Mouse (Mus musculus) right cerebral cortex, adult 18-20 months (tissue): ENCODE data around the gene March10.

Experiments
- DNase-seq: peaks from one replicate; pipeline ENCODE4 v3.0.0; 2022; ENCODE audit warnings: mixed read lengths

The March10 gene

GRCm38 (mm10) chr11:105456497-105456907, at the start of gene March10:
Gene March10 (minus strand): TSS chr11:105456735.
- DNase-seq, result peak; percentile 82

- no peak for DNase-seq
These were observed 49.8 kb upstream of the March10 start for GRCm38 (mm10) chr11:105506322-105506721.

GRCm38 (mm10) chr11:105505038-105505437, 48.5 kb upstream of the March10 start:
- DNase-seq, result no peak

DNA sequence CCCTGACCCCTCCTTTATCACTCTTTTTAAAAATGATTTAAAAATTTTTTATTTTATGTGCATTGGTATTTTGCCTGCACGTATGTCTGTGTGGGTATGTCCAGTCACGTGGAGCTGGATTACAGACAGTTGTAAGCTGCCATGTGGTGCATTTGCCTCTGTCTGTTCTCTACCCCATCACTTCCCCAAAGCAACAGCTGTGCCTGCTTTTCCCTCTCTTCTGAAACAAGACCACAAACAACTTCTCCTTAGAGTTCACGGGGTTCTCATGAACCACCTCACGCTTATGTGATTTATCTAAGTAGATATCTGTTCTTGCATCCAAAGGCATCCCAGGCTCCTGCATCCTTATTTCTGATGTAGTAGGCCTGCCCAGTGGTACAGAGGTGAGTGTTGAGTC, 45.8 kb upstream of the March10 start:
- no peak for DNase-seq

DNA sequence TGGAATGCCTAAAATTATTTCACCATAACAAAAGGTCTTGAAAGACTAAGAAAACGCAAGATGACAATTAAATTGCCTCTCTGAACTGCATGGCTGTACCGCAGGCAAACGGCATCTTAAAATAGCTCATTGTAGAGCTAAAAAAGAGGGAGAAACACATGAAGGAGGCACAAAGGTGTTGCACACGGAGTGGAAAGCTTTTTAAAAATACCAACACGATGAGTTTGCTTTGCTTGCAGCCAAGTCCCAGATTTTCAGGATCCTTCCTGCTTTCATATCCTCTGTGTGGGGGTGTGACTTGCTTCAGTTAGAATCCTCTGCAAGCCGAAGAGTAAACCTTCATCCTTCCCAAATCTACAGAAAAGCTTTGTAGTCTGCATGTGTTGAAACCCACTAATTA, 41.0 kb upstream of the March10 start:
- DNase-seq, result peak; percentile 74

DNA sequence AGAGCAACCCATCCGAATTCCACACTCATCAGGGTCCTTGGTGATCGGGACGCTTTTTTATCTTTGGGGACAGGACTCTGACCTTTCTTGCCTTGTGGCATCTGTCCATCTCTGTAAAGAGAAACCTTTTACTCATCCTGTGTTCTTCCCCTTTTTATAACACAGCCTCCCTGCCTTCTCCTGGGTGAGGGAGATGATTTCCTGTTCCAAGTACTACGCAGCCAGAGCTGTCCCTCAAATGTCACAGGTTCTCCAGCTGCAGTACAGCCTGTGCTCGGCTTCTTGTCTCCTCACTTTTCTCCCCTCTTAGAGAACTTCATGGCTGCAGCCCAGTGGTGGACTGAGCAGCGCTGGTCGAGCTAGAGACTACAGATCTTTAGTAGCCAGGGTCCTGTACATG, 40.1 kb upstream of the March10 start:
- DNase-seq, result no peak

DNA sequence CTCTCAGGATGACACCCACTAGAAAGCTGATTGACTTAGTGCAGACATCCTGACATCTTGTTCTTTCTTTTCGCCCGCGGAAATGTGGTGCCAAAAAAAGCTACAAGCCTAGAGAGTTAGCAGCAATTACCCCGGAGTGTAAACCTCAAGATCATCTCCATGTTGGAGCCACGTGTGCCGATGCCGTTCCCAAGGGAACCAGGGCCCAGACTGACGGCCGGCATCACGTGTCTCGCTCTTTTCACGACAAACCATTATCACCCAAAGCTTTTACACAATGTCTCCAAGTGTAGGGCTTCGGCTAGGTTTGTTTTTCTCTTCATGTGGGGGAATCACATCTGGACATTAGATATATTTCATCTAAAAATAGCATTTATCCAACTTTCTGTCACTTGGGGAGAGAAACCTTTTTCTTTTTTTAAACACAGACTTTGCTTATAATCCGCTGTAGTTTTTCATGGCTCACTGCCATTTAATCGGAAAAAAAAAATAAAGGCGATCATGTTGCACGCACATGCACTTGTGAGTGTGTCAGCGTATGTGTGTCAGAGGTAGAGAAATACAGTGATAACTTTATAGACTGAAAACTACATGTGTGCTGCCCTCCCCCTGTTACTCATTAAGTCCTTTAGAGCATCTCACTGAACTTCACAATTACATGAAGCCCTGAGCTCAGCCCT, 39.2 kb upstream of the March10 start:
- DNase-seq, result peak; percentile 48

GRCm38 (mm10) chr11:105494786-105495369, 38.3 kb upstream of the March10 start:
- no peak for DNase-seq

GRCm38 (mm10) chr11:105492392-105492791, 35.9 kb upstream of the March10 start:
- no peak for DNase-seq

GRCm38 (mm10) chr11:105490971-105491370, 34.4 kb upstream of the March10 start:
- no peak for DNase-seq

DNA sequence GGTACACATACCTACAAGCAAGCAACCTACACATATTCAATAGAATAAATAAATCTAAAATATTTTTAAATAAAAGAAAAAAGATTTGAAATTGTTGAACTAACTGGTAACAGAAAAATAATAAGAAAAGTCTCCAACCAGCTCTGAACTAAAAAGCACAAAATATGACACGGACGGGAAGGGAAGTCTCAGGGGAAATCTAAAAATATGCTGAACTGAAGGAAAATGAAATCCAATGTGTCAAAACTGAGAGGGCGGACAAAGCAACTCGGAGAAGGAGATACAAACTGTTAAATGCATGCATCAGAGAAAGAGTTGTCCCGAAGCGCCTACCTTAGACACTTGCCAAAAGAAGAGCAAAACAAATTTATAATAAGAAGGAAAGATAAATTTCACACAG, 28.9 kb upstream of the March10 start:
- no peak for DNase-seq

- no peak for DNase-seq
These were observed 28.5 kb upstream of the March10 start for GRCm38 (mm10) chr11:105484993-105485392.

GRCm38 (mm10) chr11:105482747-105483146, 26.2 kb upstream of the March10 start:
- DNase-seq, result no peak

GRCm38 (mm10) chr11:105474746-105475145, 18.2 kb upstream of the March10 start:
- no peak for DNase-seq

DNA sequence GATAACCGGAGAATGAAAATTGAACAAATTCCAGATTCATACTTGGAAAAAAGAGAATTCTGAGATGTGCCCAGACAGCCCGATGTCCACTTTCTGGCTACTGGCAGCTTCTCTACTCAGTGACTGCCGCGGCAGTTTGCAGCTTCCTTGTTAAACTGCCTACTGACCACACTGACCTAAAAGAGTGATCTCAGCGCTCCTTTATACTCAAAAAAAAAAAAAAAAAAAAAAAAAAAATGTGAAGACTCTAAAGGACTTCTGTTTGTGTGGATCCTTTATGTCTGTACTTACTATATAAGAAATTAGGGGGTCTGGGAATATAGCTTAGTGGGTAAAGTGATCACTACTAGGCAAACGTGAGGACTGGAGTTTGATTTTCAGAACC, 17.8 kb upstream of the March10 start:
- no peak for DNase-seq

DNA sequence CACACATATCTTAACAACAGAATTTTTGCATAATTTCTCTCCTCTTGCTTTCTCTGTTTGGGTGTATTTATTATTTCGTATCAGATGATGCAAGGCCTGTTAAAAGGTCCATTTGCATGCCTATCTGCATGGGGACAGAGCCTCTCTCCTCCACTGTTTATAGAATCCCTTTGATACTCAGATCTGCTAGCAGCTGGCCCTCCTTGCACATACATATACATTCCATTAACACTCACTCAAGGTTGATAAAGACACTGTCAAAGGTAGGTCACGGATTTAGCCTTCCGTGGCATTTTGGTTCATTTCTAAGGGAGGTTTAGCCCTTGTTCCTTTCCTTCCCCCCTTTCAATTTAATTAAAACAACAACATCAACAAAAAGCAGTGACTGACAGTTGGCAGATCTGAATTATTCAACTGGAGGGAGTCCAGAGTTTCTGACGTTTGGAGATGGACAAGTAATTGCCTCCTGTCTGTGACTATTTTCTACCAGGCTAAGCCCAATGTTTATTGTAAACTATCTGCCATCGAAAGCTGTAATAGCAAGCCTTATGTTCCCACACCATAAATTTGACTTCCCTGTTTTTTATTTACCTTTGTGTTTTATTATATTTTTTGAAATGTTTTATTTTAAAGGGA, 17.3 kb upstream of the March10 start:
- no peak for DNase-seq

DNA sequence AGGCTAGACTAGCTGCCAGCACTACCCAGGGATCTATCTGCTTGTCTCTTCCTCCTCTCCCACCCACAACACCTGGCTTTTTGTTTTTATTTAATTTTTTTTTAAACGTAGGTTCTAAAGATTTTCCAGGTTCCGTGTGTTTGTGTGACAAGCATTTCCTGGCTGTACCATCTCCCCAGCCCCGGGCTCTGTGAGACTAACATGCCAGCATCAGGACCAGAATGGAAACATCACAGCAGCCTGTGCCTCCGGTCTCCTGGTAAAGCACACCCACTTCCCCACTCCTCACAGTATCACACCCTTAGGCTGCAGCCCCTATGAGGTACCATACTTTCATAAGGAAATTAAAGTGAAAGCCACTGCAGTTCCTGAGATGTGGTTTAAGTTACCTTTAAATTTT, 16.1 kb upstream of the March10 start:
- no peak for DNase-seq

DNA sequence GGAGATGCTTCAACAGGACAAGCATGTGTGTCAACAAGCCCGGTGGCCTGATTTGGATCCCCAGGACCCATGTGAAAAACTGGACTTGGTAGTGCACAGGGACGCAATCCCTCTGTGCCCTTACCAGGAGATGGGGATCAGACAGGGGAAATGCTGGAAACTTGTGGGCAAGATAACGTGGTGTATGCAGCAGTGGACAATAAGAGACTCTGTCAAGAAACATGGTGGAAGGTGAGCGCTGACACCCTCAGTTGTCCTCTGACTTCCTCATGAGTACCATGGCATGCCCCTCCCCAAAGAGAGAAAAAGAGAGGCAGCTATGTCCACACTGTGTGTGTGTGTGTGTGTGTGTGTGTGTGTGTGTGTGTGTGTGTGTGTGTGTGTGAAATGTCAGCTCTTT, 14.4 kb upstream of the March10 start:
- no peak for DNase-seq

DNA sequence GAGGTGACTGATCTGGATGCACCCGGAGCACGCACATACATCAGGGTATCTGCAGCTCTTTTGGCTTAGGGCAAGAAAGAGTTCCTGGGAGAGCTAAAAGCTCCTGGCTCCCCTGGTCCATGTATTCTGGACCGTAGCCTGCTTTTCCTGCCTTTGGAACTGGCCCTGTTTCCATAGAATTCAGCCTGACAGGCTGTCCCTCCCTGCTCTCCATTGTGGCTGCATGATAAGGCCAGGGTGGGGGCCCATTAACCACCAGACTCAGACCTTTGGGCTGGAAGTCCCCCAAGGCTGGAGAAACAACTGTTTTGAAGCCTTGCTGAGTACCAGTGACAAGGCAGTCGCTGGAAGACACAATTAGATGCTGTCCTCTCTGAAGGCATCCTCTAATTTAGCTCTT, 13.0 kb upstream of the March10 start:
- no peak for DNase-seq

- DNase-seq, result no peak
These were observed 12.6 kb upstream of the March10 start for GRCm38 (mm10) chr11:105469091-105469507.

DNA sequence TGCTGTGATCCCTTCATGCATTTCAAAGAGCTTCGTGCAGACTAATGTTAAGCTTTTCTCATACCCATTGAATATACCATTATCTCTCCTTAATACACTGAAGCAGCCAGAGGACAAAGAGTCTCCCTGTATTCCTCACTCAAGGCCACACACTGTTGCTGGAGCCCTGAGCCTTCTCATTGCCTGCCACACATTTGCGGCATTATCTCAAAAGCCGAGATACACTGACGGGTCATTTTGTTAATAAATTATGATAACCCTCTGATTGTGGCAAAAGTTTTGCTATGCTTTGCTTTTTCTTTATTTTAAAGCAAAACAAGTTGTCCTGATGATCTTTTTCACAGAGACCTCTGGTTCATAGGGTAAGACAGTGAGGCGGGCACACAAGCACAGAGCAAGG, 11.9 kb upstream of the March10 start:
- DNase-seq, result no peak

GRCm38 (mm10) chr11:105467816-105468215, 11.3 kb upstream of the March10 start:
- DNase-seq, result no peak

GRCm38 (mm10) chr11:105467266-105467665, 10.7 kb upstream of the March10 start:
- DNase-seq, result no peak

DNA sequence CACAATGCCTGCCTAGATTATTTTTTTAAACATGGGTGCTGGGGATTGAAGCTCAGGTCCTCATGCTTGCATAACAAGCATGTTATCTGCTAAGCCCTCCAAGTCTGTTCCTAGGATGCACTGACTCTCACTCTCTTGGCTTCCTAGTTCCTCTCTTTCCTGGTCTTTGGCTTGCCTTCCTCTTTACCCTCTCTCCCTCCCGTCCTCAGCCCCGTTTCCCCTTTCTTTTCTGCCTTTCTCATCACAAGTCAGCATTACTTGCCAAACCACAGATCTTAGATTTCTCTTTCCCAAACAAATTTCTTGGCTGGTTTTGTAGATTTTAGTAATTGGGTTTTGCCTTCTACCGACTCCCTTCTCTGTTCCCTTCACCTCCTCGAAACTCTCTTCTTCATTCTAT, 10.2 kb upstream of the March10 start:
- no peak for DNase-seq
